Mouse (Mus musculus): ENCODE measurements around the gene Pou3f1. TPM values are rescaled to one million over a fixed set of nuclear protein-coding genes. Genes with fewer than 3 reads are reported as not detected.

The Pou3f1 gene
- total RNA-seq, 2 experiments from 2014 or later, result 48.6 to 55.5 TPM

DNA sequence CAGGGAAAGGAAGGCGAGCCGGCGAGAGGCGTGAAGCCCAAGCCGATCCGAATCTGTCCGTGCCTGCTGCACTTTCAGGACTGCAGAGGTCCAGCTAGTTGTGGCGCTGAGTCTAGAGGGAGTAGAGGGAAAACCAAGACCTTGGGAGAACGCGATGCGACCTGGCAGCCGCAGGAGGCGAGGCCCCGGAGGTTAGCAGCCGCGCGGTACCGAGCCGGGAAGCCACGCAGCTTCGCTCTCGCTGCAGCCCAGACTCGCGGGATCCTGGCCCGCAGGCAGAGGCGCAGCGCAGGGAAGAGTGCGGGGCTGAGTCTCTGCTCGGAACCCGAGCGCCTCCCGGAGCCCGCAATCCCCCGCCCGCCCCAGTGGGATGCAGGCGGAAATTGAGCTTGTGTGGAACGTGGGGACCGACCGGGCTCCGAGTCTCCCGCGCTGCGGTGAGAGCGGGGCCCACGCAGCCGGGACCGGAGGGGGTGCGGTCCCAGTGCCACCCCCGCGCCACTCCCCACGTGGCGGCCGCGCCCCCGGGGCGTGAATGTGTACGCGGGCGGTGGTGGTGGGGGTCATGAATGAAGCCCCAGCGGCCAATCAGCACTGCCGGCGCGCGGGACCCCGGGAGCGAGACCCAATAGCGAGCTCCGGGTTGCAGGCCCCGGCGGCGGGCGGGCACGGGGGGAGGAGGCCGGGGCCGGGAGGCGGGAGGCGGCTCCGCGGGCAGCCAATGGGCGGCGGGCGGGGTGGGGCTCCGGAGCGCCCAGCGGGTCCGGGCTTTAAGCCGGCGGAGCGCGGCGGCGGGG is 445 bp downstream of the Pou3f1 start:
- DNase-seq (ENCODE audit: low spot score in 2 of 2), result peak; percentile 79 to 88

DNA sequence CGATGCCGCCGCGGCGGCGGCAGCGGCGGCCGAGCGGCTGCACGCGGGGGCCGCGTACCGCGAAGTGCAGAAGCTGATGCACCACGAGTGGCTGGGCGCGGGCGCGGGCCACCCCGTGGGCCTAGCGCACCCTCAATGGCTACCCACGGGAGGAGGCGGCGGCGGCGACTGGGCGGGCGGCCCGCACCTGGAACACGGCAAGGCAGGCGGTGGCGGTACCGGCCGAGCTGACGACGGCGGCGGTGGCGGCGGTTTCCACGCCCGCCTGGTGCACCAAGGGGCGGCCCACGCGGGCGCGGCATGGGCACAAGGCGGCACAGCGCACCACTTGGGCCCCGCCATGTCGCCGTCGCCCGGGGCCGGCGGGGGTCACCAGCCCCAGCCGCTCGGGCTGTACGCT is 1.2 kb downstream of the Pou3f1 start:
- DNase-seq (ENCODE audit: low spot score in 2 of 2), result peak in 1 of 2 experiments; percentile 51

DNA sequence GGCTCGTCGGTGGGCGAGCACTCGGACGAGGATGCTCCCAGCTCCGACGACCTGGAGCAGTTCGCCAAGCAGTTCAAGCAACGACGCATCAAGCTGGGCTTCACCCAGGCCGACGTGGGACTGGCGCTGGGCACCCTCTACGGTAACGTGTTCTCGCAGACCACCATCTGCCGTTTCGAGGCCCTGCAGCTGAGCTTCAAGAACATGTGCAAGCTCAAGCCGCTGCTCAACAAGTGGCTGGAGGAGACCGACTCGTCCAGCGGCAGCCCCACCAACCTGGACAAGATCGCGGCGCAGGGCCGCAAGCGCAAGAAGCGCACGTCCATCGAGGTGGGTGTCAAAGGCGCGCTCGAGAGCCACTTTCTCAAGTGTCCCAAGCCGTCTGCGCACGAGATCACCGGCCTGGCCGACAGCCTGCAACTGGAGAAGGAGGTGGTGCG is 1.8 kb downstream of the Pou3f1 start:
- DNase-seq (ENCODE audit: low spot score in 2 of 2), result no peak

DNA sequence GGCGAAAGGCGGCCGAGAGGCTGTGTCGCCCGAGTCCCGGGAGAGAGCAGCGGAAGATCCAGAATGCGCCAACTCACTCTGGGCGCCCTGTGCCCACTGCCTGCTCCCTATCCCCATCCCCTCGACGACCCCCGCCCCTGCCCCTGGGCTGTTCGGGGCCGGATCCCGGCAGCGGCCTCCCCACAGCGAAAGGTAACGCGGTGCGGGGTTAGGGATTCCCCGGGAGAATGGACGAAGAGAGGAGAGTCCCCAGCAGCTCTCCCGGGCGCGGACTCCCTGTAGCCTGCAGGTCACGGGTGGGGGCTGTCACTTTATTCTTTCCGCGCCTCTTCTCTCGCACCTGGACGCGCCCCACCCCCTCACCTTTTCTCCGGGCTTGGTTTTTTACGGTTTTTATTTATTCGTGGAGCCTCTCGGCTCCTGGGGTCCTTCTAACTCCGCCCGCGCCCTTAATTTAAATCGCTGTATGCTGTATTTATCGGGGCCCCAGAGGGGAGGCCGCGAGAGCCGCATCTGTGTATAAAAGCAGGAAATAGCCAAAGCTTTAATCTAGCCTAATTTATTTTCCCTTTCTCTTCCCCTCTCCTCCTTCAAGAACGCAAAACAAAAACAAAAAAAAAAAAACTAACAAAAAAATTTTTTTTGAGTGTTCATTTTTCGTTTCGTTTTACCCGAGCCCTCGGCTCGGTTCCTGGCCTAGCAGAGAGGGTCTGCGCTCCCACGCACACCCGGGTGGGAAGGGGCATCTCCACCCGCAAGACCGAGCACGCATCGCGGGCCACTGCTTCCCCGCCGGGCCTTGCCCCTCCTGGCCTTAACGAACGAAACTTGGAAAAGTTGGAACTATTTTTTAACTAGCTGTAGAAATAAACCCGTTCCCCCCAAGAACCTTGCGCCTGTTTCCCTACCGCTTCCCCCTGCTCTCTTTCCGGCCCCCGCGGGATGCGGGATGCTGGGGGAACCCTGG is 2.9 kb downstream of the Pou3f1 start:
- no peak for DNase-seq (ENCODE audit: low spot score in 2 of 2)

DNA sequence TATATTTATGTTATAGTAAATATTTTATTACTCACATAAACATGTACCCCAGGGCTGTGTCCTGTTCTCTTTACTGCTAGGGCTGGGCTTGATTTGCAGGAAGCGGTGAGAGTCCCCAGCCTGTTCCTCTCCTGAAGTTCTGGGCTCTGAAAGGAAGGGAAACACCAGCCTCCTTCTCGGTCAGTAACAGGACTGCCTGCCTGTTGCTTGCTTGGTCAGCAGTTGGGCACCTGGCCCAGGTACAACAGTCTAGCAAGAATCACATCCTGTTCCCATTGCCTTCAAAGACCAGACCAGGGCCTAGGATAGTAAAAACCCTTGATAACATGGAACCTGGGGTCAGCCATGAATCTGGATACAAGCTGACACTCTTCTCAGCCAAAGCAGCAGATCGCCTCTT is 4.0 kb downstream of the Pou3f1 start:
- no peak for DNase-seq (ENCODE audit: low spot score in 2 of 2)

DNA sequence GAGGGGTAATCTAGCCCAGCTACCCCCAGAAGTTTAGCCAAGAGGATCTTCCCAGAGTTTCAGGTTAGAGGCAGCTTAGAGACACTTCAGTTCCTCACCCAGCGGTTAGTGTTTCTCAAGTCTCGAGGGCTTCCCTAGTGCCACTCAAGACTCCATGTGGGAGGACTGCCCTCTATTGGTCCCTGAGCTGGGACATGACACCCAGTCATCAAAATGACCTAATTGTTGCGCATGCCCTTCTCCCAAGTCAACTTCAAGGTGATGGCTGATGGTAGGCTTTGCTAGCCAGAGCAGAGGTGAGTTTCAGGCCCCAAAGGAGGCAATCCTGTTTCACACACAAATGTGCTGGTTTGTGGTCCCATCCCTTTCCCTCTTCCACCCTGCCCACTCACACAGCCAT is 6.4 kb downstream of the Pou3f1 start:
- no peak for DNase-seq (ENCODE audit: low spot score in 2 of 2)

DNA sequence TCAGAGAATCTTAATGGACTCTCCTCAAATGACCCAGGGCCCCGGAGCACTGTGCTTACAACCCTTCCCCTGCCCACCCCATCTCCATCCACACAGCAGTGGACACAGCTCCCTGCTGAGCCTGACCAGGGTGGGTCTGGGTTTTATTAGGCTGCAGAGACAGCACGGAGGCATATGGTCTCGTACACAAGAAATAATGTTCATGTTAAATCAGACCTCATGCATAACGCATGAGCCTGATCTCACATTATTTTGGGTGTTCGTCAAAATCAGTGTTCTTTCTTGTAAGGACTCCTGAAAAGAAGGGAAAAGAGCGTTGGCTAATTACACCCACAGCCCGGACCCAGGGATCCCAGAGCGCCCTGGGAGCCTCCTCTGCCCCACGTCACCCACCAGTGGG is 7.6 kb downstream of the Pou3f1 start:
- DNase-seq (ENCODE audit: low spot score in 2 of 2), result no peak

DNA sequence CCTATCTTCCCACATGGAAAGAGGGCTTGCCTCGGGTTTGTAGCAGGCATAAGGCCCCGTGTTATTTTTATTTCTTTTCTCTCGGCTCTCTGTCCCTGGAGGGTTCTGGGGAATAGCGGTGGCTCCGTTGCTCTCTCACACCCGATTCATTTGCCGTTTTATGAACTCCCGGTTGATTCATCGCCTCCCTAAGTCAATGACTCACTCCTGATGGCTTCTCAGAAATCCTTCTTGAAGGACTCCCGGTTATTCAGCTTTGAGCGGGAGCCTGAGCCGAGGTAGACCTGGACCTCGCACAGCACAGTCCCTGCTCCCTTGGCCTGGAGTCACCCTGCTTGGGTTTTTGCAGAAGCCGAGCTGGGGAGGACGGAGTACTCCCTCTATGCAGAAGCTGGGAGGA is 8.0 kb downstream of the Pou3f1 start:
- no peak for DNase-seq (ENCODE audit: low spot score in 2 of 2)

DNA sequence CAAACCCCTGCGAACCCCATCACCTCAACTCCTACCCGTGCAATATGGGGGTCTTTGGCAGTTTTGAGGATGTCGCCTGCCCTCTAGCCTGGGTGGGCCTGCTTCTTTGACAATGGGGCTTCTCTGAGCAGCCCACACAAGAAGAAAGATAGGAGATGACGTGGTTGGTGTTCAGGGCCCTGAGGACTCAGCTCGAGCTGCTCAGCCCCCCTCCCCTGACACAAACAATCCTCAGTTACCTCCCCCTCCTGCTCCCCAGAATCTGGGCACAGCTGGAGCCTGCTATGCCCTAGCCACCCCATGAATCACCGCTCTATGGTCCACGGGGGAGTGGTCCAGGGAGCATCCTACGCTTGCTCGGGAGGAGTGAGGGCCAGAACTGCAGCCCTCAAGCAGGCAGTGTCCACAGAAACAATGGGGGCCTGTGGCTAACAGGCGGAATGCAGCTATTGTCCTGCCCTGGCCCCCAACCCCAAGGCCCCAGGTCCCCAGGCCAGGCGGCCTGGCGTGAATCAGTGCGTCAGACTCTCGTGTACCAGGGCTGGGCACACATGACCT is 10.9 kb downstream of the Pou3f1 start:
- DNase-seq (ENCODE audit: low spot score in 2 of 2), result no peak

DNA sequence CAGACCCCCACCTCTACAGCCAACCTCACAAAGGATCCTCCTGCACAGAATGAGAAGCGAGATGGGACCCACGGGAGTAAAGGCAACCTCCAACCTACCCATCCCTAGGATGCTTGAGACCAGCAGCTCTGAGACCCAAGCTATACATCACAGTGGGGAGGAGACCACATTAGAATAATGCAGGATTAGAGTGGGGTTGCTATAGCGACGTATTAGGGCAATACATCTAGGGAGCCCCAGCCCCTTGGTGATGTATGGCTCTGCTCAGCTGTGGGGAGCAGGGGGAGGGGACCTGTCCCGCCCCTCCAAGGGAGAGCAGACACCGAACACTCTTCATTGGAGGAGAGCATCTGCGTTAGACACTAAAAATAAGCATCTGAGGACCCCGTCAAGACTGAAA is 11.5 kb downstream of the Pou3f1 start:
- DNase-seq (ENCODE audit: low spot score in 2 of 2), result no peak

DNA sequence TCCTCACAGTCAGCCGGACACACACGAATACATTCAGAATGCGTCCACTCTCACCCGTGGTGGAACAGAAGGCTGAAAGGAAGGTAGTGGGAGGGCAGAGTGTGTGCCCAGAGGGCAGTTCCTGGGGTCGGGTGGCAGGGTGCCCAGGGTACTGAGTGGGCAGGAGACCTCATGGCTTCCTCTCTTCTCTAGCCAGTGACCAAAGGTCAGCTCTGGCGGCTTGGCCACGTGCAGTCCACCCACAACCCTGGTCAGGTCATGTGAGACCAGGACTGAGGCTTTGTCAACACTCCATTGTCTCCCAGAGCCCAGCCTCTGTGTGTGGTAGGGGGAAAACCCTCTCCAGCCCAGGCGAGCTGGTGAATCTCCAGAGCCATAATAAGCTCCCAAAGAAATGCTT is 13.6 kb downstream of the Pou3f1 start:
- DNase-seq (ENCODE audit: low spot score in 2 of 2), result no peak

DNA sequence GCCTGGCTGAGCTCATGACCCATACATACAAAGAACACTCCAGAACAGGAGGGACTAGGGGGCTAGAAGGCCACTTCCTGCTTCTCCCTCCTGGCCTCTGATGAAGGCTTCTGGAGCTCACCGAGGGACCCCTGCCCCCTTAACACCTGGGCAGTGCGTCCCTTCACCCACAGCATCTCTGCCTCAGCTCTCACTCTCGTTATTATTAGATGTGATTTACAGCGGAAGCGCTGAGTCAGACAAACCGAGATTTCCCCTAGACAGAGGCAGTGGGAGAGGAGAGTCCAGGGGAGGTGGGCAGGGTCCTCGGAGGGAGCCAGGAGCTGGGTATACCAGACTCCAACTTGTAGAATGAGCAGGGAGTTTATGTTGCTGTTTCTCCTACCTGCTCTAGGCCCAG is 15.0 kb downstream of the Pou3f1 start:
- no peak for DNase-seq (ENCODE audit: low spot score in 2 of 2)

DNA sequence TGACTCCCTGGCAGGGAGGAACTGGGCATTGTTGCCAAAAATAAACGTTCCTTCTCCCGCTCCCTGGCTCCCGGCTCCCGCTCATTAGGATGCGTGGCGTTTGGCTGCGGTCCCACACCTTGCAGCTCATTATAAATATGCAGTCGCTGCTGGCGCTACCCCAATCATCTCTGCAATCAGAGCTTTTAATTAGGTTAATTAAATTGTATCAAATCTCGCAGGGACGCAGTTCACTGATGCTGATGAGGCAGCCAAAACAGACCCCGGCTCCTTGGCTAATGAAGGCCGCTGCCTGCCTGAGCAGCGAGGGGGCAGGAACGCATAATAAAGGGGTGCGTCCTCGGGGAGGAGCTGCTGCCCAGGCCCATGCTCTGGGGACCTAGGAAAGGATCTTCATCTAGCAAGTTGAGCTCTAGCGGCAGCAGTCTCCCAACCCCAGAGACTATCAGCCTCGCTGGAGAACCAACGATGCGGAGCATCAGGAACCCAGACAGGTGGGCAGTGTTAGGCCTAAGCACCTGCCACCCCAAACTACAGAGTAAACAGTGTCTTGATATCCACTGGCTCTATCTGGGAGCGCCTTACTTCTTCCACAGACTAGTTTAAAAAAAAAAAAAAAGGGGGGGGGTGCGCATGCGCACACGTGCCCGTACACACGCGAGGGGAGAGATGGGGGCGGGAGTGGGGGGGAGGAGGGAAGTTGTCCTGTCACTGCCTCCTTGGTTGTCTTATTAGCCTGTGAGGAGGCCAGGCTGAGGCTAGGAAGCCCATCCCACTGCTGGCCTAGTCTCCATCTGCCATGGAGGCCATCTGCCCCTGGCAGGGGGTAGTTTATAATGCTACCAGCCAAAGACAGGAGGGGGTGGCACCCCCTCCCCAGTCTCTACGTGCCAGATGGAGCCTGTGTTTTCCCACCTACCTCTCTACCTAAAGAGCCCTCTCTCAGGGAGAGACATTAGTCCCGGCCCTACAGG is 16.0 kb downstream of the Pou3f1 start:
- DNase-seq (ENCODE audit: low spot score in 2 of 2), result peak; percentile 66 to 76

DNA sequence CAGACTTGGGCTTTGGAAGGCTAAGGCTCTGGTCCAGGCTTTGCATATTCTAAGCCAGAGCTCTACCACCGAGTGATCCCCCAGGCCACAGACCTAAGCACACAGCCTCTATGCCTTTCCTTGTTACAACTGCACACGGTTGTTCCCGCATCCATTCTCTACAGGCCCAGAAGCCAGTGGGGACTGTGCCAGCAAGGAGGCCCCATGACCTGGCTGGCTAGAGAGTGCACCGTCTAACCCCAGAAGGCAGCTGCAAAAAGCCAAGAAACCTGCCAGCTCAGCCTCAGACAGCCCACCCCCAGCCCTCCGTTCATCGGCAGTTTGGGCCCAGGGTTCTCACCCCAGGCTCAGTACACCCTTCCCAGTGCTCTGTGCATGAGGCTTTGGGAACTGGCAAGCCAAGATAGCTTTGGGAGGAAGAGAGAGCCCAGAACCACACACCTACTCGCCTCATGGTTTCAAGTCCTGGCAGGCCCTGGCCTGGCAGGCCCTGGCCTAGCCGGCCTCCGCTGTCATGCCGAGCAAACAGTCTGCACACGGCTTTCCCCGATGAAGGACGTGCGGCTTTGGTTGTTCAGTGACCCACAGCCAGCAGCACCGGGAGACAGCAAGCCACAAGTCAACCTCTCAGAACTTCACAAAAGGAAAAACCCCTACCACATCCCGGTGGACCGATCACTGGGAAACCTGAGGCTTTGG is 17.9 kb downstream of the Pou3f1 start:
- no peak for DNase-seq (ENCODE audit: low spot score in 2 of 2)

DNA sequence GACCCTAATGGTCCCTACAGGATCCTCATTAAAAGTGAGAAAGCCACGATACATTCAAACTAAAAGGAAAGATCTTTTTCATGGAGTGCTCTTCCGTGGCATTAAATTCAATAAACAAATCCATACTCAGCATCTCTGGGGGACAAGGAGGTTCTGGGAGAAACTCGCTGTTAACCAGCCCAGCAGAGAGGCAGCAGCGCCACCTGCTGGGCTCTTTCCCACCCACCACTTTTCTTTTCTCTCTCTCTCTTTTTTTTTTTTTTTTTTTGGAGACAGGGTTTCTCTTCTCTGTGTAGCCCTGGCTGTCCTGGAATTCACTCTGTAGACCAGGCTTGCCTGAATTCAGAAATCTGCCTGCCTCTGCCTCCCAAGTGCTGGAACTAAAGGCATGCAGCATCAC is 18.4 kb downstream of the Pou3f1 start:
- peak; percentile 71 to 81 for DNase-seq (ENCODE audit: low spot score in 2 of 2)

DNA sequence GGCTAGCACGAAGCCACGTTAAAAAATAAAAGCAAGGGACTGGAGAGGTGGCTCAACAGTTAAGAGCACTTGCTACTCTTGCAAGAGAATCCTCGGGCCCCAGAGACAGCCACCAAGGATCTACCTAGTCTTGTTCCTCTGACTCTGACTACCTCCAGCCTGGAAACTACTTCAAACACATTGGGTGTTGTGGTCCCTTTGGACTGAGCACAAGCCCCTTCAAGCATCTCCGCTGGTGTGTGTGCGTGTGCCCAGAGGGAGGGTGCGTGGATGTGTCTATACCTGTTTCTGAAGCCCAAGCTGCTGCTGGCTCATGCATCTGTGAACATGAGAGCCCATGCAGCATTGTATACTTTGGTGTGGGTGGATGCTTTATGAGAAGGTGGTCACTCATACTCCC is 19.4 kb downstream of the Pou3f1 start:
- no peak for DNase-seq (ENCODE audit: low spot score in 2 of 2)

DNA sequence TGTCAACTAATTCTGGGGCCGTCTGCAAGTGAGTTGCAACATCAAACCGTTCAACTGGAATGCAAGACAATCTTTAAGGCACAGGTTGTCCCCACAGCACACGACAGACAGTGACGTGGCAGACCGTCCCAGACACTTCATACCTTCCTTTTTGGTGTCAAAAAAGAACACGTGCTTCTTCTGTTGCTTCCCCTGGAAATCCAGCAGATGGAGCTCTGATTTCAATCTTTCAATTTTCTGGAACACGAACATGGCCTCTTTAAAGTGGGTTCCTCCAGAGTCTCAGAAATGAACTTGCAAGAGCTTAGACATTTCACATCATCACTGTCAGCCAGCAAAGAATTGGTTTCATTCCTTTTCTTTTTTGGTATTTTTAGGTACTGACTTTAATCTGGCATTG is 25.7 kb downstream of the Pou3f1 start:
- no peak for DNase-seq (ENCODE audit: low spot score in 2 of 2)

DNA sequence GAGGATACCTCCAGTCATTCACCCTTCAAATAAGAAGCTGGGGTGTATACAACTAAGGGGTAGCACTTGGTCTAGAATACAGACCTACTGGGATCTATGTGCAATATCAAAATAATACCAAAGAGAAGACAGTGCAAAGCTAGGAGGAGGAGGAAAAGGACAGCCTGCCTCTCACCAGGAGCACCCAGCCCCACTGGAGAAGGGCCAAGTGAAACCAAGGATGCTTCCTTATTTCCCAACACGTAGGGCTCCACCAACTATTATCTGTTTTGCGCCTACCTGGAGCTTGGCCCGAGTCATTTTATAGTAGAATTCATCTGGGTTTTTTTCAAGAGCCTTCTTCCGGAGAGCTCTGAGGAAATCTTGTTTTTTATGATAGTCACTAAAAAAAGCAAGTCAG is 26.9 kb downstream of the Pou3f1 start:
- DNase-seq (ENCODE audit: low spot score in 2 of 2), result no peak

DNA sequence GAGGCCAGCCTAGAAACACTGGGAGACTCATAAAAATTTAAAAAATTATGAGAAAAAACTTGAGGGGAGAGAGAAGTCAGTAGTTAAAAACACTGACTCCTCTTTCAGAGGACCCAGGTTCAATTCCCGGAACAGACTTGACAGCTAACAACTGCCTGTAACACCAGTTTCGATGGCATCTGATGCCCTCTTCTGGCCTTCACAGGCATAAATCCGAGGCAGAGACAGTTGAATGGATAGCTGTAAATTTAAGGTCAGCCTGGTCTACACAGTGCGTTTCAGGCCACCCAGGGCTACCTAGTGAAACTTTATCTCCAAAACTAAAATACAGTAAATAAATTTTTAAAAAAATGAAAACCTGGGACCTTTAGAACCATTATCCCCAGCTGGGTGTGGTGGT is 28.4 kb downstream of the Pou3f1 start:
- DNase-seq (ENCODE audit: low spot score in 2 of 2), result no peak

DNA sequence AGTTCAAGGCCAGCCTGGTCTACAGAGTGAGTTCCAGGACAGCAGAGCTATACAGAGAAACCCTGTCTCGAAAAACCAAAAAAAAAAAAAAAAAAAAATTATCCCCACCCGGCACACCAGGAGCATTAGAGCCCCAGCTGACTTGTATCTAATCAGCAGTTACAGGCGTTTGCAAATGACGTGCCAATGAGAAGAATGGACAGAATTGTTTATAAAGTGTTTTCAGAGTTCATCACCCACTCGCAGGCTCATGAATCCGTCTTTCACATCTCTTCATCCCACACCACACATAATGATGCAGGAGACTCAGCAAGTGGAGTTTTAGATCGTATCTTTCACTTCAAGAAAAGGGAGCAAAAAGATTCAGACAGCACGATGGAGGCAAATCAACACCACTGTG is 28.8 kb downstream of the Pou3f1 start:
- no peak for DNase-seq (ENCODE audit: low spot score in 2 of 2)

All from layer of hippocampus, postnatal 10 days (tissue).